ENCODE assay signal across 21 mouse cellular contexts in the genomic region with DNA sequence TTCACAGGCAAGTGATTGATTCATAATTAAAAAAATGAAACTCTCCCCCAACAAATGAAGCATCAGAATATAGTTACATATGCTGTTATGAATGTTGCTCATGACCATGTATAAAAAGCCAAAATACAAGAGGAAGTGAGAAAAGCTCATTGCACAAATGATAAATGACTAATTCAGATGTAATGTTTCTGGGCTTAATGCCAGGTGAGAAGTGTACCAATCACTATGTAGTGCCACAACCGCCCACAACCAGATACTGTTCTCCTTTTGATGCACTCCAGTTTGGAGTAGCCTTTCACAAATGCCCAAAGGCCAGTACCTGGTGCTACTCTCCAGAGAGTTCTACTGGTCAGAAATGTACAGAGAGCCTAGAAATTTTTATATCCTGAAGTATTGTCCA. TPM values are rescaled to one million over a fixed set of nuclear protein-coding genes. Genes with fewer than 3 reads are reported as not detected.
DNase-seq lines count a peak whose midpoint lies in the region; ATAC-seq and TF ChIP-seq lines count a peak whose summit lies in the region.
"Had no signal": no experiment of that assay in that cellular context is flagged by ENCODE, and none has a peak within 500 bp of the region (broad histone marks: within the 10 kb centered on the region; RNA-seq: fewer than 3 reads in every experiment).

No protein-coding gene starts in this region.

- no peak overlapping the region for H3K4me3 ChIP-seq in forebrain, embryonic 12.5 days (replicated peaks)
- H3K4me3 ChIP-seq in kidney, adult 2 months (ENCODE audit: insufficient read depth, low read depth, low read length) = no peak overlapping the region
- H3K4me3 ChIP-seq: embryonic facial prominence, embryonic 15.5 days; limb, embryonic 13.5 days had no signal

- TF ChIP-seq CTCF in Patski (IDR thresholded peaks at IDR 0.05) = no peak
- no peak for TF ChIP-seq CTCF in kidney, adult 2 months (conservative IDR thresholded peaks at IDR 0.05; ENCODE audit: insufficient read depth, insufficient read length, low read depth, low read length)

- peak; percentile 85 for ATAC-seq in Patski
- no peak for ATAC-seq in forebrain, embryonic 12.5 days (ENCODE audit: low FRiP score)
- ATAC-seq: forebrain, embryonic 16.5 days had no signal

- H3K27me3 ChIP-seq in Patski = no peaks in the 10 kb centered on the region
- no peaks in the 10 kb centered on the region for H3K27me3 ChIP-seq in forebrain, embryonic 12.5 days
- no peaks in the 10 kb centered on the region for H3K27me3 ChIP-seq in kidney, adult 2 months (replicated peaks; ENCODE audit: control insufficient read depth, insufficient read depth, low read length)
- H3K27me3 ChIP-seq: embryonic facial prominence, embryonic 15.5 days; limb, embryonic 13.5 days had no signal

- no peaks in the 10 kb centered on the region for H3K4me1 ChIP-seq in forebrain, embryonic 12.5 days
- H3K4me1 ChIP-seq in kidney, adult 2 months (ENCODE audit: control insufficient read depth, insufficient read depth, low read length) = no peaks in the 10 kb centered on the region
- H3K4me1 ChIP-seq: embryonic facial prominence, embryonic 15.5 days; limb, embryonic 13.5 days had no signal

- in situ Hi-C loops in Patski (cut with MboI; ENCODE audit: low pct_unique_long_range_greater_than_20kb) = no loop called here

- POLR2A ChIA-PET in Patski (lab: Charles Lee) = no interaction called here

- no peaks in the 10 kb centered on the region for H3K36me3 ChIP-seq in forebrain, embryonic 12.5 days (replicated peaks)
- H3K36me3 ChIP-seq in kidney, adult 2 months (ENCODE audit: control insufficient read depth, insufficient read depth, low read length) = no peaks in the 10 kb centered on the region
- H3K36me3 ChIP-seq: embryonic facial prominence, embryonic 15.5 days; limb, embryonic 13.5 days had no signal

- H3K4me2 ChIP-seq in forebrain, embryonic 12.5 days = no peak overlapping the region
- H3K4me2 ChIP-seq: embryonic facial prominence, embryonic 15.5 days; hindbrain, embryonic 14.5 days; limb, embryonic 13.5 days had no signal

- TF ChIP-seq POLR2A in kidney, adult 2 months (IDR thresholded peaks at IDR 0.05; ENCODE audit: low read depth, low read length) = no peak

- 95% methylated on average over 1 of the region's 1 CpGs for WGBS in forebrain, embryonic 12.5 days
- WGBS in kidney, adult 2 months = 40% methylated on average over 1 of the region's 1 CpGs

- intact Hi-C loops in left cerebral cortex, postnatal 10 days (cut with DNase I) = loop anchor here (5.0 kb wide), 1 partner anchor 94 kb away; no protein-coding TSS in a partner anchor

- no peaks in the 10 kb centered on the region for H3K9me3 ChIP-seq in forebrain, embryonic 12.5 days
- H3K9me3 ChIP-seq: embryonic facial prominence, embryonic 15.5 days; limb, embryonic 13.5 days had no signal

- CTCF ChIA-PET in Patski (lab: Charles Lee) = no interaction called here

- no peak overlapping the region for H3K9ac ChIP-seq in forebrain, embryonic 12.5 days
- H3K9ac ChIP-seq: embryonic facial prominence, embryonic 15.5 days; hindbrain, embryonic 14.5 days; limb, embryonic 13.5 days had no signal

- peak; percentile 17 for DNase-seq in left cerebral cortex, adult 11 months (ENCODE audit: low spot score)
- no peak for DNase-seq in left cerebral cortex, postnatal 10 days (ENCODE audit: extremely low spot score in 1 of 2, low spot score in 2 of 2)
- DNase-seq in 416B (ENCODE audit: low read depth) (peak; percentile 64), Patski (ENCODE audit: low read depth, low spot score) (peak; percentile 57)
- peak; percentile 40 for DNase-seq in layer of hippocampus, adult 9-10 months (ENCODE audit: low spot score)
- no peak for DNase-seq in kidney, adult 2 months
- DNase-seq: cerebellum, adult 18-20 months; kidney, adult 18-20 months had no signal

- no peak overlapping the region for H3K27ac ChIP-seq in forebrain, embryonic 12.5 days
- no peak overlapping the region for H3K27ac ChIP-seq in kidney, adult 2 months (ENCODE audit: insufficient read depth, low read depth, low read length)
- H3K27ac ChIP-seq: embryonic facial prominence, embryonic 15.5 days; hindbrain, embryonic 14.5 days; limb, embryonic 13.5 days had no signal

RNA-seq across cellular contexts. Expression of gene Olfr877, which starts 20.7 kb away (rescaled TPM):
- total RNA-seq in left cerebral cortex, postnatal 10 days (2021) = not detected
- not detected for polyA plus RNA-seq in Patski (2021)
- not detected in 2 replicates for polyA plus RNA-seq in forebrain, embryonic 12.5 days (2016; fragmentation: Nextera tagmentation; extraction: Ambion mirVana)
- polyA plus RNA-seq in kidney, adult 2 months (2012; rRNA removed) = not detected in 2 replicates
- total RNA-seq: gastrocnemius, postnatal 4 days; megakaryocyte-erythroid progenitor cell, adult 5-6 weeks; monocyte, adult 5-6 weeks; neutrophil, adult 5-6 weeks had no signal
- polyA plus RNA-seq: forebrain, embryonic 16.5 days; heart, embryonic 14.5 days; hindbrain, embryonic 14.5 days; large intestine, adult 2 months; limb, embryonic 13.5 days; liver, embryonic 16.5 days had no signal

RNA-seq across cellular contexts. Expression of gene Olfr876, which starts 30.5 kb away (rescaled TPM):
- not detected for total RNA-seq in left cerebral cortex, postnatal 10 days (2021)
- not detected for polyA plus RNA-seq in Patski (2021)
- not detected in 2 replicates for polyA plus RNA-seq in forebrain, embryonic 12.5 days (2016; fragmentation: Nextera tagmentation; extraction: Ambion mirVana)
- not detected in 2 replicates for polyA plus RNA-seq in kidney, adult 2 months (2012; rRNA removed)
- total RNA-seq: adrenal gland, postnatal 36 days; gastrocnemius, postnatal 4 days; megakaryocyte-erythroid progenitor cell, adult 5-6 weeks; monocyte, adult 5-6 weeks; neutrophil, adult 5-6 weeks had no signal
- polyA plus RNA-seq: forebrain, embryonic 16.5 days; heart, embryonic 14.5 days; hindbrain, embryonic 14.5 days; large intestine, adult 2 months; limb, embryonic 13.5 days; liver, embryonic 16.5 days had no signal

Comparison
In these comparisons a context has a peak if more than half of its experiments do, and no peak if none do; other contexts are left out.
1. DNase-seq: peak in left cerebral cortex, adult 11 months (single experiment), 416B (single experiment), Patski (single experiment) and layer of hippocampus, adult 9-10 months (single experiment); none in left cerebral cortex, postnatal 10 days (0 of 2) and kidney, adult 2 months (single experiment).